Comparison of ENCODE assay signal across 16 mouse cellular contexts in genomic region chr1:131075098-131075791, GRCm38 (mm10). TPM values are rescaled to one million over a fixed set of nuclear protein-coding genes. Genes with fewer than 3 reads are reported as not detected.
A peak's percentile ranks its signal among the peaks of the same experiment; 100 is the strongest.
DNase-seq lines count a peak whose midpoint lies in the region; ATAC-seq lines count a peak whose summit lies in the region.
"Had no signal": no experiment of that assay in that cellular context is flagged by ENCODE, and none has a peak within 500 bp of the region (broad histone marks: within the 10 kb centered on the region; RNA-seq: fewer than 3 reads in every experiment).

No protein-coding gene starts in this region.

- H3K4me3 ChIP-seq in forebrain, embryonic 15.5 days: no peak overlapping the region
- no peak overlapping the region for H3K4me3 ChIP-seq in forebrain, embryonic 14.5 days (ENCODE audit: low read depth, low read length)
- H3K4me3 ChIP-seq in hindbrain, embryonic 14.5 days (replicated peaks; ENCODE audit: low read length): no peak overlapping the region
- H3K4me3 ChIP-seq in hindbrain, embryonic 12.5 days: no peak overlapping the region
- no peak overlapping the region for H3K4me3 ChIP-seq in liver, embryonic 15.5 days (replicated peaks)
- H3K4me3 ChIP-seq: limb, embryonic 10.5 days had no signal

- WGBS in forebrain, embryonic 15.5 days: 89% methylated on average over 7 of the region's 7 CpGs
- 91% methylated on average over 7 of the region's 7 CpGs for WGBS in forebrain, embryonic 14.5 days
- 86% methylated on average over 7 of the region's 7 CpGs for WGBS in hindbrain, embryonic 14.5 days
- 84% methylated on average over 7 of the region's 7 CpGs for WGBS in hindbrain, embryonic 12.5 days
- WGBS in liver, embryonic 15.5 days (ENCODE audit: insufficient replicate concordance): 61% methylated on average over 7 of the region's 7 CpGs

- DNase-seq in forebrain, embryonic 14.5 days (ENCODE audit: low spot score): no peak
- DNase-seq in hindbrain, embryonic 14.5 days (ENCODE audit: low spot score): no peak
- peak; percentile 39 for DNase-seq in NIH3T3 (ENCODE audit: low read depth)
- no peak for DNase-seq in spleen, postnatal 14 days (ENCODE audit: low spot score in 2 of 2)
- DNase-seq: adrenal gland, adult 8-10 months; cerebellum, adult 9-11 months; gastrocnemius, postnatal 14 days; heart, postnatal 10 days; kidney, postnatal 25 days had no signal

- no peaks in the 10 kb centered on the region for H3K36me3 ChIP-seq in forebrain, embryonic 15.5 days
- H3K36me3 ChIP-seq in forebrain, embryonic 14.5 days (ENCODE audit: control insufficient read depth, insufficient read depth, low read length): no peaks in the 10 kb centered on the region
- H3K36me3 ChIP-seq in hindbrain, embryonic 14.5 days (replicated peaks; ENCODE audit: control insufficient read depth, insufficient read depth): no peaks in the 10 kb centered on the region
- no peaks in the 10 kb centered on the region for H3K36me3 ChIP-seq in hindbrain, embryonic 12.5 days
- no peaks in the 10 kb centered on the region for H3K36me3 ChIP-seq in liver, embryonic 15.5 days (replicated peaks)

- H3K4me1 ChIP-seq in forebrain, embryonic 15.5 days: peaks cover 59% of the 10 kb centered on the region
- peaks cover 56% of the 10 kb centered on the region for H3K4me1 ChIP-seq in forebrain, embryonic 14.5 days (ENCODE audit: control insufficient read depth, insufficient read depth, low read length)
- H3K4me1 ChIP-seq in hindbrain, embryonic 14.5 days (replicated peaks; ENCODE audit: control insufficient read depth, insufficient read depth, low read length): peaks cover 46% of the 10 kb centered on the region
- peaks cover 50% of the 10 kb centered on the region for H3K4me1 ChIP-seq in hindbrain, embryonic 12.5 days
- peaks cover 92% of the 10 kb centered on the region for H3K4me1 ChIP-seq in liver, embryonic 15.5 days (replicated peaks)

- H3K27me3 ChIP-seq in forebrain, embryonic 15.5 days: no peaks in the 10 kb centered on the region
- H3K27me3 ChIP-seq in forebrain, embryonic 14.5 days (replicated peaks; ENCODE audit: control insufficient read depth, insufficient read depth, low read length): no peaks in the 10 kb centered on the region
- no peaks in the 10 kb centered on the region for H3K27me3 ChIP-seq in hindbrain, embryonic 14.5 days (ENCODE audit: control insufficient read depth, insufficient read depth, low read length)
- no peaks in the 10 kb centered on the region for H3K27me3 ChIP-seq in hindbrain, embryonic 12.5 days
- H3K27me3 ChIP-seq in liver, embryonic 15.5 days: no peaks in the 10 kb centered on the region

- ATAC-seq in forebrain, embryonic 15.5 days (replicated peaks): no peak
- ATAC-seq in forebrain, embryonic 14.5 days: no peak
- no peak for ATAC-seq in hindbrain, embryonic 14.5 days (ENCODE audit: low FRiP score)
- no peak for ATAC-seq in hindbrain, embryonic 12.5 days (ENCODE audit: low FRiP score)
- peak; percentile 55 for ATAC-seq in liver, embryonic 15.5 days (ENCODE audit: insufficient read depth)
- no peak for ATAC-seq in activated CD4-positive, CD25-positive, alpha-beta regulatory T cell, adult 4 months
- ATAC-seq: intestine, postnatal 0 days had no signal

- peak overlapping the region; percentile 63; the same call in 1 of the 2 replicates for H3K27ac ChIP-seq in forebrain, embryonic 15.5 days (replicated peaks)
- H3K27ac ChIP-seq in forebrain, embryonic 14.5 days (ENCODE audit: low read depth, low read length): no peak overlapping the region; the same call in 1 of the 2 replicates
- peak overlapping the region; percentile 72 for H3K27ac ChIP-seq in hindbrain, embryonic 14.5 days
- no peak overlapping the region for H3K27ac ChIP-seq in hindbrain, embryonic 12.5 days
- peak overlapping the region; percentile 65 for H3K27ac ChIP-seq in liver, embryonic 15.5 days (replicated peaks)
- H3K27ac ChIP-seq: limb, embryonic 10.5 days had no signal

- H3K4me2 ChIP-seq in forebrain, embryonic 15.5 days (replicated peaks): no peak overlapping the region
- no peak overlapping the region for H3K4me2 ChIP-seq in forebrain, embryonic 14.5 days (ENCODE audit: low read length)
- no peak overlapping the region for H3K4me2 ChIP-seq in hindbrain, embryonic 14.5 days (replicated peaks)
- H3K4me2 ChIP-seq in hindbrain, embryonic 12.5 days (replicated peaks): no peak overlapping the region
- peak overlapping the region; percentile 13 for H3K4me2 ChIP-seq in liver, embryonic 15.5 days

- H3K9me3 ChIP-seq in forebrain, embryonic 15.5 days: no peaks in the 10 kb centered on the region
- no peaks in the 10 kb centered on the region for H3K9me3 ChIP-seq in forebrain, embryonic 14.5 days (replicated peaks; ENCODE audit: control insufficient read depth, low read length)
- H3K9me3 ChIP-seq in hindbrain, embryonic 14.5 days (ENCODE audit: control insufficient read depth, low read length): no peaks in the 10 kb centered on the region
- H3K9me3 ChIP-seq in hindbrain, embryonic 12.5 days (replicated peaks): 0 out of 2 replicates have a peak, but pooled peaks cover 4% of the 10 kb centered on the region
- H3K9me3 ChIP-seq in liver, embryonic 15.5 days (replicated peaks): no peaks in the 10 kb centered on the region
- H3K9me3 ChIP-seq: limb, embryonic 10.5 days had no signal

- no peak overlapping the region for H3K9ac ChIP-seq in forebrain, embryonic 15.5 days (replicated peaks)
- H3K9ac ChIP-seq in forebrain, embryonic 14.5 days (ENCODE audit: low read length): no peak overlapping the region
- H3K9ac ChIP-seq in hindbrain, embryonic 14.5 days: no peak overlapping the region
- no peak overlapping the region for H3K9ac ChIP-seq in hindbrain, embryonic 12.5 days
- H3K9ac ChIP-seq in liver, embryonic 15.5 days: no peak overlapping the region

RNA-seq across cellular contexts. Expression of gene Mapkapk2, which starts 22.4 kb away (rescaled TPM):
- polyA plus RNA-seq in forebrain, embryonic 15.5 days (2015; fragmentation: Nextera tagmentation; extraction: Ambion mirVana): 23.8 and 26.9 TPM in 2 replicates
- polyA plus RNA-seq in forebrain, embryonic 14.5 days (2014; fragmentation: Nextera tagmentation; extraction: Ambion mirVana): 24.7 and 35.2 TPM in 2 replicates
- 22.5 and 23.7 TPM in 2 replicates for polyA plus RNA-seq in hindbrain, embryonic 14.5 days (2014; fragmentation: Nextera tagmentation; extraction: Ambion mirVana)
- polyA plus RNA-seq in hindbrain, embryonic 12.5 days (2016; fragmentation: Nextera tagmentation; extraction: Ambion mirVana): 50.3 and 52.4 TPM in 2 replicates
- 13.0 and 15.7 TPM in 2 replicates for polyA plus RNA-seq in liver, embryonic 15.5 days (2015; fragmentation: Nextera tagmentation; extraction: Ambion mirVana)
- 10 to 100 TPM; 11.5 to 11.9 TPM for polyA plus RNA-seq in activated CD4-positive, CD25-positive, alpha-beta regulatory T cell, adult 4 months (2017; shearing (Covaris generic))

RNA-seq across cellular contexts. Expression of gene Il10, which starts 55.6 kb away (rescaled TPM):
- not detected in 2 replicates for polyA plus RNA-seq in forebrain, embryonic 15.5 days (2015; fragmentation: Nextera tagmentation; extraction: Ambion mirVana)
- 0.16 TPM in 1 of 2 replicates, not detected in the other for polyA plus RNA-seq in forebrain, embryonic 14.5 days (2014; fragmentation: Nextera tagmentation; extraction: Ambion mirVana)
- not detected in 2 replicates for polyA plus RNA-seq in hindbrain, embryonic 14.5 days (2014; fragmentation: Nextera tagmentation; extraction: Ambion mirVana)
- not detected in 2 replicates for polyA plus RNA-seq in hindbrain, embryonic 12.5 days (2016; fragmentation: Nextera tagmentation; extraction: Ambion mirVana)
- not detected in 2 replicates for polyA plus RNA-seq in liver, embryonic 15.5 days (2015; fragmentation: Nextera tagmentation; extraction: Ambion mirVana)
- polyA plus RNA-seq in activated CD4-positive, CD25-positive, alpha-beta regulatory T cell, adult 4 months (2017; shearing (Covaris generic)): 10 to 100 TPM; 10.6 to 13.8 TPM
- polyA plus RNA-seq: intestine, postnatal 0 days; limb, embryonic 10.5 days; lung, embryonic 16.5 days had no signal

Comparison
In these comparisons a context has a peak if more than half of its experiments do, and no peak if none do; other contexts are left out.
1. H3K27ac ChIP-seq: peak in forebrain, embryonic 15.5 days (single experiment), hindbrain, embryonic 14.5 days (single experiment) and liver, embryonic 15.5 days (single experiment); none in forebrain, embryonic 14.5 days (single experiment) and hindbrain, embryonic 12.5 days (single experiment).